Mouse (Mus musculus) cerebellum, adult 2 months (tissue): ENCODE measurements around the gene Padi4. TPM values are rescaled to one million over a fixed set of nuclear protein-coding genes. Genes with fewer than 3 reads are reported as not detected.

Experiments used
- DNase-seq, 2 experiments: peaks; one replicate each; pipeline ENCODE4 v3.0.0; 2021
- H3K27ac ChIP-seq: fragments of 200-500 bp; 2 replicates; pipeline ENCODE4 v1.5.1; 2012; ENCODE audit warnings: low read length, control low read depth, inconsistent platforms; ENCODE audit not compliant: insufficient read depth
- H3K27me3 ChIP-seq: fragments of 200-500 bp; 2 replicates; pipeline ENCODE4 v1.6.1; 2012; ENCODE audit warnings: inconsistent platforms, mild to moderate bottlenecking, low read length, moderate library complexity; ENCODE audit not compliant: control insufficient read depth, insufficient read depth
- H3K4me1 ChIP-seq: fragments of 200-500 bp; 2 replicates; pipeline ENCODE4 v1.6.1; 2011; ENCODE audit warnings: low read length; ENCODE audit not compliant: control insufficient read depth, insufficient read depth
- H3K4me3 ChIP-seq: fragments of 200-500 bp; replicated peaks from 2 replicates; pipeline ENCODE3; 2011; ENCODE audit warnings: mild to moderate bottlenecking, low read depth, low read length, control low read depth; ENCODE audit not compliant: insufficient read depth
- CTCF ChIP-seq: fragments of 200-500 bp; IDR thresholded peaks from 2 replicates; pipeline ENCODE4 v1.5.1; 2011; ENCODE audit warnings: low read depth, mild to moderate bottlenecking, control low read depth, low read length, moderate library complexity, borderline replicate concordance; ENCODE audit not compliant: insufficient read depth
- POLR2A ChIP-seq: fragments of 200-500 bp; IDR thresholded peaks from 2 replicates; pipeline ENCODE4 v1.6.1; 2011; ENCODE audit warnings: low read length, control low read depth, borderline replicate concordance; ENCODE audit not compliant: insufficient read depth
- WGBS: fragments of 180-500 bp; shearing (Covaris S2); methylation state at CpG from one replicate; pipeline ENCODE4 v1.1.7; 2018; 5-methylcytosine and 5-hydroxymethylcytosine counted together
- polyA plus RNA-seq: library from polyadenylated mRNA; depleted of rRNA; stranded (reverse); fragments of >200 nt; gene quantifications from 2 replicates; pipeline ENCODE4 v1.2.3, GENCODE M21; 2012; rRNA removed

Padi4 gene
- 0.11 and 0.14 TPM in 2 replicates for polyA plus RNA-seq

GRCm38 (mm10) chr4:140774025-140774800 lies at the start of gene Padi4:
Padi4 (minus strand) TSS chr4:140774236.
- H3K4me1 ChIP-seq, result no peaks in the 10 kb centered on the region
- H3K4me3 ChIP-seq, result no peak within 1 kb of the TSS
- 89% methylated on average over 21 of the region's 21 CpGs for WGBS
- TF ChIP-seq POLR2A (no peak), CTCF (no peak)
- H3K27me3 ChIP-seq, result no peaks in the 10 kb centered on the region
- no peak for DNase-seq
- H3K27ac ChIP-seq, result no peak within 1 kb of the TSS

GRCm38 (mm10) chr4:140821988-140822387 lies 48.0 kb upstream of the Padi4 start:
- Histone ChIP-seq H3K4me1 (no peaks in the 10 kb centered on the region), H3K27ac (no peak overlapping the region), H3K4me3 (no peak overlapping the region), H3K27me3 (no peaks in the 10 kb centered on the region)
- DNase-seq, result peak; percentile 38 to 51
- TF ChIP-seq POLR2A, result no peak
- TF ChIP-seq CTCF, result peak; percentile 43; the same call in 1 of the 2 replicates
- 31% methylated on average over 5 of the region's 5 CpGs for WGBS

GRCm38 (mm10) chr4:140817413-140817812 lies 43.4 kb upstream of the Padi4 start:
- no peak for TF ChIP-seq CTCF
- no peak for TF ChIP-seq POLR2A
- no peak for DNase-seq
- H3K4me1 ChIP-seq, result no peaks in the 10 kb centered on the region
- 92% methylated on average over 8 of the region's 8 CpGs for WGBS
- no peak overlapping the region for H3K4me3 ChIP-seq
- no peaks in the 10 kb centered on the region for H3K27me3 ChIP-seq
- no peak overlapping the region for H3K27ac ChIP-seq

- WGBS, result 37% methylated on average over 10 of the region's 10 CpGs
- Histone ChIP-seq H3K4me1 (no peaks in the 10 kb centered on the region), H3K4me3 (no peak overlapping the region), H3K27ac (no peak overlapping the region), H3K27me3 (no peaks in the 10 kb centered on the region)
- TF ChIP-seq POLR2A (no peak), CTCF (no peak)
- DNase-seq, result no peak
Observed at GRCm38 (mm10) chr4:140815996-140816917, 42.2 kb upstream of the Padi4 start.

GRCm38 (mm10) chr4:140815496-140815895 lies 41.5 kb upstream of the Padi4 start:
- Histone ChIP-seq H3K27me3 (no peaks in the 10 kb centered on the region), H3K27ac (no peak overlapping the region), H3K4me1 (no peaks in the 10 kb centered on the region), H3K4me3 (no peak overlapping the region)
- TF ChIP-seq POLR2A (no peak), CTCF (no peak)
- no peak for DNase-seq
- 79% methylated on average over 5 of the region's 5 CpGs for WGBS

GRCm38 (mm10) chr4:140814241-140815225 lies 40.5 kb upstream of the Padi4 start:
- DNase-seq, result no peak
- Histone ChIP-seq H3K27me3 (no peaks in the 10 kb centered on the region), H3K4me3 (no peak overlapping the region), H3K4me1 (no peaks in the 10 kb centered on the region), H3K27ac (no peak overlapping the region)
- TF ChIP-seq POLR2A, result no peak
- 0 out of 2 replicates have a peak, but pooled peaks have one; percentile 12 for TF ChIP-seq CTCF
- 35% methylated on average over 36 of the region's 36 CpGs for WGBS
